Mouse (Mus musculus) cerebellum, adult (tissue): ENCODE data around the gene Gm17019.
"Not testable (repeated sequence)": the region's sequence is repeated elsewhere in the genome, so short reads cannot be mapped to it uniquely, and the experiment has no call there.

Source experiments
- ATAC-seq: cut with Nextera tagmentation; 2 replicates; pipeline ENCODE4 v1.9.2; 2017; ENCODE audit warnings: mild to moderate bottlenecking, moderate library complexity, mixed read lengths; ENCODE audit not compliant: insufficient number of reproducible peaks, low FRiP score, low TSS enrichment

Gm17019 gene

DNA sequence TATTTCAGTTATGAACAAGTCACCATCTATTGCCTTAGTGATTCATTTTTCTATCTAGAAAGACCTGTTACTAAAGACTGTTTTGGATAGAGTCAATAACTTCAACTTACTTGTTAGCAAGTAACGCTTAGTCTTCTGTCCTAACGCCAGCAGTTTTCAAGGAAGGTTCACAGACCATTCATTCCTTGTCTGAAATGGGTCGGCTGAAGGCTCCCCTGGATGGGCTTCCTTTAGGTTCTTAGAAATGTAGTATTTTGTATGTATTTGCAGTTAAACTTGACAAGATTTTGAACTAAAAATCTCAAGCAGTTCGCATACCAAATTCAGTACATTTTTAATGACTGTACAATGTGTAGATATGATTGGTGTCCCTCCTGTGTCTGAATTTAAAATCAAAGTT lies 35.2 kb downstream of the Gm17019 start:
- ATAC-seq: not testable (repeated sequence)

DNA sequence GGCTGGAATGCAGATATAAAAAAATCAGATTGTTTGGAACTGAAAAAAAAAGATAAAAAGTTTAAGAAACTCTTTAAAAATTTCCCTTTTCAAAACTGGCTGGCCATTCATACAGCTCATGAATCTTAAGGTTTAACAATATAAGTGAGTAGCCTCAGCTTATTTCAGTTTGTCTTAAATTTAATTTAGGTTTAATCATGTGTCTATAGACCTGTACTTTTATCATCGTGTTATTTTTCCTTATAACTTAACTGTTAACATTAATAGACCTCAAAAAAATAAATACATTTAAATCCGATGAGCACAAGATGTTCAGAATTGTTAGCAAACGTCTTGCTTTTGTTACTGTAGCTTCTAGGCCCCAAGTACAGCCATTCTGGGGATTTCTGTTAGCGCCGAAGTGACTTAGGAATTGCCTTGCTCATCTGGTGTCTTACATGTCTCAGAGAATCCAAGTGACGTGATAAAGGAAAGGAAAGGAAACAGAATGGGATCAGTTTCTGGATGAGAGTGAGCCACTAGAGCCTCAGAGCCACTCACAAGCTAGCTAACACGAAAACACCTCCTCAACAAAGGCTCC lies 36.0 kb downstream of the Gm17019 start:
- ATAC-seq: not testable (repeated sequence)

DNA sequence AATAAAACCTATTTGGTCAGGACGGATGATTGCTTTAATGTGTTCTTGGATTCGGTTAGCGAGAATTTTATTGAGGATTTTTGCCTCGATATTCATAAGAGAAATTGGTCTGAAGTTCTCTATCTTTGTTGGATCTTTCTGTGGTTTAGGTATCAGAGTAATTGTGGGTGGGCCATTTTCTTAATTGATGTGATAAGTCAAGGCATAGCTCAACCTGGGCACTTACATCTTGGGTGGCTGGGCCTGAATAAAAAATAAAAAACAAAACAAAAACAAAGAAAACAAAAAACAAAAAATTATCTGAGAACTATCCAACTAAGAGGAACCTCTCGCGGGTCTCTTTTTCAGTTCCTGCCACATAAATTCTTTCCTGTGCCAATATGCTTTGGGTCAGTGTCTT lies 38.7 kb downstream of the Gm17019 start:
- peak; percentile 45; the same call in 1 of the 2 replicates for ATAC-seq

DNA sequence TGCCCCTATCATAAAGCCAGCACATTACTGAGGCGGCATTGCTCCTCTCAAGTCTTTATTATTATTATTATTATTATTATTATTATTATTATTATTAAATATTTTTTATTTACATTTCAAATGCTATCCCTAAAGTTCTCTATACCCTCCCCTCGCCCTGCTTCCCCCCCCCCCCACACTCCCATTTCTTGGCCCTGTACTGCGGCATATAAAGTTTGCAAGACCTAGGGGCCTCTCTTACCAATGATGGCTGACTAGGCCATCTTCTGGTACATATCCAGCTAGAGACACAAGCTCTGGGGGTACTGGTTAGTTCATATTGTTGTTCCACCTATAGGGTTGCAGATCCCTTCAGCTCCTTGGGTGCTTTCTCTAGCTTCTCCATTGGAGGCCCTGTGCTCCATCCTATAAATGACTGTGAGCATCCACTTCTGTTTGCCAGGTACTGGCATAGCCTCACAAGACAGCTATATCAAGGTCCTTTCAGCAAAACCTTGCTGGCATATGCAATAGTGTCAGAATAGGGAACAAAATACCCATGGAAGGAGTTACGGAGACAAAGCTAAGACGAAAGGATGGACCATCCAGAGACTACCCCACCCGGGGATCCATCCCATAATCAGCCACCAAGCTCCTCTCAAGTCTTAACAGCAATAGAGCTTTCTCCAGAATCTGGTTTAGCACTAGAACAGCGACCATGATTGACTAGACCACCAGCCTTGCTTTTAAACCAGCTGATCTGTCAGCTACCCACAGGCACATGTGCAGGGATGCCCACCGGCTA lies 42.2 kb downstream of the Gm17019 start:
- not testable (repeated sequence) for ATAC-seq

DNA sequence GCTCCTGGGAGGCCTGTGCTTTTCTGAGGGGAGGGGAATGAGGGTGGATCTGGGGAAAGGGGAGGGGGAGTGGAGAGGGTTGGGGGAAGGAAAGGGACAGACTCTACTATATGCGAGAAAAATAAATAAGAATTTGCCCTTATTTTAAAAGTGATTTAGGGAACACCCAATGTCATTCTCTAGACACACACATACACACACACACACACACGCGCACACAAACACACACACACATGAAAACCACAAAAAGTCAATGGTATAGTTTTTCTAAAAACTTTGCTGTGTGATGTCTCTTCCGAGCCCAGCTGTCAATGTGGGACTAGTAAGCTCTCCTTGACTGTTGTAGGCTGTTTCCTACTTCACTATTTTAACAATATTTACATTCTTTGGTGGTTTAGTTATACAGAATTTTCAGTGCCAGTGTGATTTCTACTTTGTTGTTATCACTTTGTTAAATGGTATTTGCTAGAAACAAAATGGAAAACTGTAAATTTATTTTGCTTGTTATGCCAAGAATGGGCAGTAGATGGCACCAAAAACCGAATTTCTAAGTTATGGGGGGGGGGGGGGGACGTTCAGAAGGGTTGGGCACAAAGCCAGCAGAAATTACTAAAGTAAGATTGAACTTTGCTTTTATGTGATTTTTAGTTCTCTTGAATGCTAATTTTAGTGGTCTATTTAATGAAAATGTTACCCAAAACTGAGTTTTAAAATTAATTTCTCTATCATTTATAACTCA lies 46.0 kb downstream of the Gm17019 start:
- ATAC-seq: not testable (repeated sequence)
